Mouse (Mus musculus): ENCODE measurements at regions not wholly inside any gene's neighbourhood (a gene's known extent, or its start where the extent isn't known, plus 50 kb on each side); places are given as distances from the start of the nearest gene placed in this dataset.

DNA sequence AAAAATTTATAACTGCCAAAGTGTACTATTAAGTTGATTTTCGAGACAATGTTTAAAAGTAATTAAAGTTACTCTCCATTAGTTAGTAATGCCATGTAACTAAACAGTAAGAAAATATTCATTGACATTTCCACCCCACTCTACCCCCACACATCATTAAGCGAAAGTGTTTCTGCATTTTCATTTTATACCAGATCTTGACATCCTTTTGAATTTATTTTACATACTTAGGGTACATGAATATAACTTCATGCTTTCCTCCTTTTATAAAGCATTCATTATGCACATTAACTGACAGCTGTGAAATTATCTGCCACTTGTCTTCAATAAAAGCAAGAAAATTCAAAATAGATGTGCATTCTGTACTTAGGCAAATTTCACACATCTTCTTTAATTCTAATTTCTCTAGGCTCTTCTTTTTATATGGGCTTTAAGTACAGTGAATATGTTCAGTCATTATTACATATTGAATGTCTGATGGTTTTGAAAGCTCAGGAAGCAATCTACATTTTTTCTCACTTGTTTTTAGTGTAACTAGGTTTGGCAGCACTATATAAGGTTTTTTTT lies 526.5 kb downstream of the Epha5 start:
- Histone ChIP-seq H3K9me3 (replicated peaks) (no peaks in the 10 kb centered on the region), H3K36me3 (no peaks in the 10 kb centered on the region)
- no peak for DNase-seq (ENCODE audit: low spot score)

DNA sequence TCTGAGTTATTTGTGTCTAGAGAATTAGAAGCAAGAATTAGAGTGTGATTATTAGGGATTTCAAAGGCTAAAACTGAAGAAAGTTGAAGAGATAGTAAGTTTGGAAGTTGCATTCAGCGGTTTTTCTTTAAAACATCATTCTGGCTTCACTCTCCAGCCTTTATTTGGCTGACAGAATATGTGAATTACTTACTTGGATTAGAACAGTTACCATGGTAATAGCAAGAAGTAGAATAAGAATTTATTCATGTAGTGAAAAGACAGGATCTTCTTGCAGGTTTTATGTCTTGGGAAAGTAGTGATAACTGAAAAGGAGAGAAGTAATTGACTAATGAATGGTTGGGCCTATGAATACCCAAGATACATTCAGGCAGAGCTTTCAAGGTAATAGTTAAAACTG lies 517.1 kb upstream of the Tecrl start:
- Histone ChIP-seq H3K4me3 (no peak overlapping the region), H3K4me1 (peaks cover 10% of the 10 kb centered on the region), H3K27me3 (ENCODE audit: low read depth, poor library complexity, severe bottlenecking) (no peaks in the 10 kb centered on the region), H3K36me3 (no peaks in the 10 kb centered on the region), H3K9me3 (replicated peaks) (no peaks in the 10 kb centered on the region), H3K27ac (replicated peaks) (no peak overlapping the region)
- WGBS, result 44% methylated on average over 1 of the region's 1 CpGs
- DNase-seq (ENCODE audit: low spot score), result no peak

More for the DNA sequence above, 526.5 kb downstream of the Epha5 start:
- WGBS, result 83% methylated on average over 2 of the region's 2 CpGs
- Histone ChIP-seq H3K4me3 (no peak overlapping the region), H3K27ac (replicated peaks) (no peak overlapping the region), H3K27me3 (ENCODE audit: low read depth, poor library complexity, severe bottlenecking) (no peaks in the 10 kb centered on the region), H3K4me1 (no peaks in the 10 kb centered on the region)

DNA sequence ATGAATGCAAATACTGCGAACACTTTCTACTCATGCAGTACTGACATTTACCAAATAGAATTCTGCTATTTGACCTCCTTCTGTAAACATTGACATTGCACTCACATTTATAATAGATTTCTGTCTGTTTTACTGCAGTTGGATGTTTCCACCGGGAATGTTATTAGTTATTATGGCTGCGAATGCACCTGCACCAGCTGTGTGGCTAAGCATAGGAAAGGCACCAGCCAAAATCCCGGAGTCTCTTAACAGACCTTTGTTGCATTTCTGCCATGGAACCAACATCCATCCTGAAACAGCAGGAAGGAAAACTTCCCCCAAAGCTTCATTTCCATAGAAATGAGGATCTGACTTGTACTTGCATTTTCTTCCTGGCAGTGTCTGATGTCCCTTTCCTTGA lies 513.4 kb upstream of the Tecrl start:
- no peaks in the 10 kb centered on the region for H3K36me3 ChIP-seq
- DNase-seq (ENCODE audit: low spot score), result no peak
- 82% methylated on average over 4 of the region's 4 CpGs for WGBS

GRCm38 (mm10) chr5:83861674-83862073 lies 506.7 kb upstream of the Tecrl start:
- H3K27me3 ChIP-seq (ENCODE audit: low read depth, poor library complexity, severe bottlenecking), result no peaks in the 10 kb centered on the region
- no peaks in the 10 kb centered on the region for H3K4me1 ChIP-seq
- H3K9me3 ChIP-seq (replicated peaks), result no peaks in the 10 kb centered on the region
- no peak overlapping the region for H3K4me3 ChIP-seq
- H3K27ac ChIP-seq (replicated peaks), result no peak overlapping the region
- H3K36me3 ChIP-seq, result no peaks in the 10 kb centered on the region
- DNase-seq (ENCODE audit: low spot score), result no peak

More for the DNA sequence above, 513.4 kb upstream of the Tecrl start:
- no peak overlapping the region for H3K27ac ChIP-seq (replicated peaks)
- peaks cover 10% of the 10 kb centered on the region for H3K4me1 ChIP-seq
- no peak overlapping the region for H3K4me3 ChIP-seq
- H3K9me3 ChIP-seq (replicated peaks), result no peaks in the 10 kb centered on the region
- no peaks in the 10 kb centered on the region for H3K27me3 ChIP-seq (ENCODE audit: low read depth, poor library complexity, severe bottlenecking)

DNA sequence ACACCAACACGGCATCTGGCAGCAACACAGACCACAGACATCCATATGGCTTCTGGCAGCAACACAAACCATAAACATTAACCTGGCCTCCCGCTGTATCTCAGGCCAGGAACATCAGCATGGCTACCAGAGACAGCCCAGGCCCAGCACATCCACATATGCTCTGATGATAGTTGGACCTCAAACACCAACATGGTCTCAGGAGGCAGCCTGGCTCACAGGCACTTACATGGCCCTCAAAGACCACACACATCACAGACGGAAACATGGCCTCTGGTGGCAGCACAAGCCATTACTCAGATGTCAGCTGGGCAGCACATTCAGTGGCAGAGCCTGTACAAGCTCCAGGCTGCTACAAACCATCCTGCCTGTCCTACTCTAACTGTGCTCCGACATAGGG lies 497.0 kb upstream of the Tecrl start:
- Histone ChIP-seq H3K27ac (replicated peaks) (no peak overlapping the region), H3K4me3 (no peak overlapping the region), H3K9me3 (replicated peaks) (no peaks in the 10 kb centered on the region), H3K36me3 (no peaks in the 10 kb centered on the region), H3K4me1 (no peaks in the 10 kb centered on the region), H3K27me3 (ENCODE audit: low read depth, poor library complexity, severe bottlenecking) (no peaks in the 10 kb centered on the region)
- DNase-seq (ENCODE audit: low spot score), result no peak
- 91% methylated on average over 4 of the region's 4 CpGs for WGBS

- no peaks in the 10 kb centered on the region for H3K27me3 ChIP-seq (ENCODE audit: low read depth, poor library complexity, severe bottlenecking)
- no peak overlapping the region for H3K27ac ChIP-seq (replicated peaks)
- no peak for DNase-seq (ENCODE audit: low spot score)
- H3K4me1 ChIP-seq, result no peaks in the 10 kb centered on the region
- 90% methylated on average over 2 of the region's 2 CpGs for WGBS
- H3K36me3 ChIP-seq, result no peaks in the 10 kb centered on the region
- H3K4me3 ChIP-seq, result no peak overlapping the region
- no peaks in the 10 kb centered on the region for H3K9me3 ChIP-seq (replicated peaks)
Measured at GRCm38 (mm10) chr5:83826561-83826960, 471.6 kb upstream of the Tecrl start.

DNA sequence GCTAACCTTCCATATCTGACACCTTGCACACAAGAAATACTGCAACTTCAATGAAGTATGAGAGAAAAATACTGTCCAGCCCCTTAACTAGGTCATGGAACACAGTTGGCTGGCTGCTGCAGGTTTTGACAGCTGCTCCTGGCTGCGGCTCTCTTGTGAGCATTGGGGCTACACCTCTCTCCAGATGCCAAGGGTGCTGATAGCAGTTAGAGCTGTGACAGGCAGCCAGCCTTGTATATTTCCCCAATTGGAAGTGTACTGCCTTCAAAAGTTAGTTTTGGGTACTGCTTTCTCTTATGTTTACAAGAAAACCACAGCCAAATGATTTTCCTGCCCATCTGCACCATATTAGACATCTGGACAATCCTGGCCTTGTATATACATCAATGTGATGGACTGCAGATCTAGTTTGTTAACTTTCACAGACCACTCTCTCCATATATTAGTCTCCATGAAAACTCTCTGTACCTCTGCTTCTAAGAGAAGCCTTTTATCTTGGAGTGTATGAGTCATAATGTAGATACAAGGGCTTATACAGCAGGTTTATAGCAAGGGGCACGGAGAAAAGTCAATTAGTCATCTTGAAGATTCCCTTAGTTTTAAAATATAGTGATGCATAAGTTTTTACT lies 470.0 kb upstream of the Tecrl start:
- H3K27ac ChIP-seq (replicated peaks), result no peak overlapping the region
- no peak overlapping the region for H3K4me3 ChIP-seq
- no peak for DNase-seq (ENCODE audit: low spot score)
- no peaks in the 10 kb centered on the region for H3K9me3 ChIP-seq (replicated peaks)
- H3K4me1 ChIP-seq, result peaks cover 5% of the 10 kb centered on the region; the same call in 1 of the 2 replicates
- H3K36me3 ChIP-seq, result no peaks in the 10 kb centered on the region
- no peaks in the 10 kb centered on the region for H3K27me3 ChIP-seq (ENCODE audit: low read depth, poor library complexity, severe bottlenecking)
- WGBS, result 86% methylated on average over 2 of the region's 2 CpGs

DNA sequence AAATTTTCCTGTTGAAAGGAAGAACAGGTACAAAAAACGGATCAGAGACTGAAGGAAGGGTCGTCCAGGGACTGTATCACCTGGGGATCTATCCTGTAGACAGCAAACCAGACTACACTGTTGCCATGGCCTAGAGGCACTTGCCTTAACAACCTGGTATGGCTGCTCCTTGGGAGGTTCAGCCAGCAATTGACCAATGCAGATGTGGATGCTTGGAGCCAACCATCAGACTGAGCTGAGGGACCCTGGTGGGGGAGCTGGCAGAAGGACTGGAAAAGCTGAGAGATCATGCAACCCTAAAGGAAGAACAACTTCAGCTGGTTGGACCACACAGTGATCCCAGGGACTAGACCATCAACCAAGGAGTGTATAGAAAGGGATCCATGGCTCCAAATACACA lies 456.3 kb upstream of the Tecrl start:
- H3K9me3 ChIP-seq (replicated peaks), result no peaks in the 10 kb centered on the region
- H3K4me1 ChIP-seq, result no peaks in the 10 kb centered on the region
- no peaks in the 10 kb centered on the region for H3K27me3 ChIP-seq (ENCODE audit: low read depth, poor library complexity, severe bottlenecking)
- no peak overlapping the region for H3K27ac ChIP-seq (replicated peaks)
- no peaks in the 10 kb centered on the region for H3K36me3 ChIP-seq
- H3K4me3 ChIP-seq, result no peak overlapping the region
- 81% methylated on average over 2 of the region's 2 CpGs for WGBS
- no peak for DNase-seq (ENCODE audit: low spot score)

GRCm38 (mm10) chr5:83800028-83800427 lies 445.0 kb upstream of the Tecrl start:
- H3K27ac ChIP-seq (replicated peaks), result no peak overlapping the region
- H3K27me3 ChIP-seq (ENCODE audit: low read depth, poor library complexity, severe bottlenecking), result no peaks in the 10 kb centered on the region
- H3K9me3 ChIP-seq (replicated peaks), result no peaks in the 10 kb centered on the region
- DNase-seq (ENCODE audit: low spot score), result no peak
- H3K4me1 ChIP-seq, result no peaks in the 10 kb centered on the region
- H3K36me3 ChIP-seq, result no peaks in the 10 kb centered on the region
- H3K4me3 ChIP-seq, result no peak overlapping the region
- WGBS, result 73% methylated on average over 3 of the region's 3 CpGs

DNA sequence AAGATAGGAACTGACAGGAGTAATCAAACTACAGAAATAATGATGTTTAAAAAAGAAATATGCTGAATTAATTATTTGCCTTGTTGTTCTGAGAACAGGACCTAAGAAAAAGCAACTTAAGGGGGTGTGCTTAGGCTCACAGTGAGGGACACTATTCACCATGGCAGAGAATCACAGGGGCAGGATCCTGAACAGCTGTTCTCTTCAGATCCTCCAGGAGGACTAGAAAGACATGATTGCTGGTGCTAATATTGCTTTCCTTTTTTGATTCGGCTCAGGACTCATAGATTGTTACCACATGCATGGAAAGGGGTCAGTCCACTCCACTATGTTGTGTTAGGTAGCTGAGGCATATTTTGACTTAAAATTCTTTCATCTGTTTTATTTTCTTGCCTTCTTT lies 425.4 kb upstream of the Tecrl start:
- H3K4me3 ChIP-seq, result no peak overlapping the region
- no peaks in the 10 kb centered on the region for H3K9me3 ChIP-seq (replicated peaks)
- H3K36me3 ChIP-seq, result no peaks in the 10 kb centered on the region
- no peak overlapping the region for H3K27ac ChIP-seq (replicated peaks)
- WGBS, result 32% methylated on average over 1 of the region's 1 CpGs
- H3K4me1 ChIP-seq, result no peaks in the 10 kb centered on the region
- no peaks in the 10 kb centered on the region for H3K27me3 ChIP-seq (ENCODE audit: low read depth, poor library complexity, severe bottlenecking)
- no peak for DNase-seq (ENCODE audit: low spot score)

DNA sequence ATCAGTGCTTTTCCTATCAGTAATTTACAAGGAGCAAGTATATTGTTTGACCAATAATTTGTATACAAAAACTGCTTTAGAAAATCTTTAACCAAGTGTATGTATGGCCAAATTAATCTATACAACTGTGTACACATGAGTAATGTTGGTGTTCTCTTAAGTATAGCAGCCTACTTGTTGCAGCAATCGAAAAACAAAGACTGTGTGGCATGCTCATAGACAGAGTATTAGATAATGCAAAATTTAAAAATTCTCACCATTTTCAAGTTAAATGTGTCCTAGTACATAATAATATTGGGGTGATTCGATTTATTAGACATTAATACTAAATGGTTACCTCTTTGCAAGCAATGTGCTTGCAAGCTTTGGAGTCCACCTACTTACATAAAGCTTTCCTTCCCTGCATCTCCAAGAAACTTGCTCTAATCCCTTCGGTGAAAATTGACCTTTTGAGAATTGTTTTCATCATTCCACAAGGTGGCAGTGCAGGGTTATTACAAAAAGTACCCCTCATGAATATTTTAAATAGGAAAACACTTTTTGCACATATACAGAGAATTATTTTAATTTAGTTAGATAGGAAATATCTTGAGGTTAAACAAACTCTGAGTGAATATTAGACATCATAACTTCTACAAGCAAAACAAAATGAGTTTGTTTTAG lies 423.4 kb upstream of the Tecrl start:
- no peaks in the 10 kb centered on the region for H3K9me3 ChIP-seq (replicated peaks)
- WGBS, result 34% methylated on average over 3 of the region's 3 CpGs
- H3K27me3 ChIP-seq (ENCODE audit: low read depth, poor library complexity, severe bottlenecking), result no peaks in the 10 kb centered on the region
- no peak overlapping the region for H3K4me3 ChIP-seq
- H3K36me3 ChIP-seq, result no peaks in the 10 kb centered on the region
- DNase-seq (ENCODE audit: low spot score), result no peak
- no peak overlapping the region for H3K27ac ChIP-seq (replicated peaks)
- no peaks in the 10 kb centered on the region for H3K4me1 ChIP-seq

DNA sequence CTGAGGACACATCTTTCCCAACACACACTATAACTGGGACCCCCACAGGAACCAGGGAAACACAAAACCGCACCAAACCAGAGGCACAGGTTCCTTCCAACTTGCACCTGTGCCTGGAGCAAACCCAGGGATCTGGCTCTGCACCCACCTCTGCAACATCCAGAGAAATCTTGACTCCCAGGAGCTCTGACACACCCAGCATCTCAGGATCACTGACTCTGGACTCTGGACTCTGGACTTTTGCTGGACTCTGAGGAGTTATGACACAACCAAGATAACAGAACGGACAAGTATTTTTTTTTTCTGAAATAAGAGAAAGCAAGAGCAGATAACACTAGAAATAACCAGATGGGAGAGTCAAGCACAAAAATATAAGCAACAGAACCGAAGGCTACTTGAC lies 386.9 kb upstream of the Tecrl start:
- no peak for DNase-seq (ENCODE audit: low spot score)
- no peaks in the 10 kb centered on the region for H3K9me3 ChIP-seq (replicated peaks)
- no peaks in the 10 kb centered on the region for H3K36me3 ChIP-seq
- no peaks in the 10 kb centered on the region for H3K27me3 ChIP-seq (ENCODE audit: low read depth, poor library complexity, severe bottlenecking)
- H3K4me3 ChIP-seq, result no peak overlapping the region
- H3K4me1 ChIP-seq, result no peaks in the 10 kb centered on the region
- no peak overlapping the region for H3K27ac ChIP-seq (replicated peaks)
- whole genome bisulfite sequencing, result 85% methylated on average over 3 of the region's 3 CpGs

DNA sequence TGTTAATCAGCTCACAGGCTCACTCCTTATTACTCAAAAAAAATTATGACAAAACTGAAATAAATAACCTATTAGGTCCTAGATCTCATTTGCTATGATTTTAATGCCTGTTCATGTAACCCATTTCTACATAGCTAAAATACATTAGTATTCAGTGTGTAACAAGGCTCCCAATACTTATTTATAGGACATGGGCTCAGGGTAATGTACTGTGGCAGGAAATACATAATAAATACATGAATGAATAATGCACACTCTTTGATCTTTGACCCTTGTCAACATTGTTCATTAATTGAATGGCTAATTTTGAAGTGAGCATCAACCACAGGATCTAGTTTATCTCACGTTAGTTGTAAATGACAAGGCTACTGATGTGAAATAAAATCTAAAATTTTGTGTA lies 340.4 kb upstream of the Tecrl start:
- Histone ChIP-seq H3K4me3 (no peak overlapping the region), H3K9me3 (replicated peaks) (no peaks in the 10 kb centered on the region), H3K27me3 (ENCODE audit: low read depth, poor library complexity, severe bottlenecking) (no peaks in the 10 kb centered on the region), H3K36me3 (no peaks in the 10 kb centered on the region), H3K4me1 (no peaks in the 10 kb centered on the region), H3K27ac (replicated peaks) (no peak overlapping the region)
- WGBS, result 87% methylated on average over 1 of the region's 1 CpGs
- no peak for DNase-seq (ENCODE audit: low spot score)
